Mouse (Mus musculus) common myeloid progenitor, adult 5-6 weeks (primary cell): ENCODE measurements around the gene Mid1ip1. TPM values are rescaled to one million over a fixed set of nuclear protein-coding genes. Genes with fewer than 3 reads are reported as not detected.

Experiments
- ATAC-seq: replicated peaks from 2 replicates; pipeline ENCODE4 v1.8.0; 2016; ENCODE audit warnings: low read depth, mild to moderate bottlenecking, moderate TSS enrichment, inconsistent platforms; ENCODE audit not compliant: poor library complexity, severe bottlenecking
- total RNA-seq: library from RNA; stranded (forward); fragments of 200-1000, 187-1606 nt; gene quantifications from 2 replicates; pipeline ENCODE4 v1.2.3, GENCODE M21; 2017

Mid1ip1 gene
- total RNA-seq, result 42.1 and 45.8 TPM in 2 replicates

- peak; percentile 65 for ATAC-seq
Observed at GRCm38 (mm10) chrX:10714696-10715140, at the start of gene Mid1ip1. Gene Mid1ip1 (plus strand): TSS chrX:10715013.

GRCm38 (mm10) chrX:10694455-10695180 lies 20.2 kb upstream of the Mid1ip1 start:
- no peak for ATAC-seq

GRCm38 (mm10) chrX:10706728-10707127 lies 8.1 kb upstream of the Mid1ip1 start:
- no peak for ATAC-seq

GRCm38 (mm10) chrX:10713839-10714637 lies 775 bp upstream of the Mid1ip1 start:
- no peak for ATAC-seq

GRCm38 (mm10) chrX:10716917-10717763 lies 2.3 kb downstream of the Mid1ip1 start:
- ATAC-seq, result peak; percentile 67

DNA sequence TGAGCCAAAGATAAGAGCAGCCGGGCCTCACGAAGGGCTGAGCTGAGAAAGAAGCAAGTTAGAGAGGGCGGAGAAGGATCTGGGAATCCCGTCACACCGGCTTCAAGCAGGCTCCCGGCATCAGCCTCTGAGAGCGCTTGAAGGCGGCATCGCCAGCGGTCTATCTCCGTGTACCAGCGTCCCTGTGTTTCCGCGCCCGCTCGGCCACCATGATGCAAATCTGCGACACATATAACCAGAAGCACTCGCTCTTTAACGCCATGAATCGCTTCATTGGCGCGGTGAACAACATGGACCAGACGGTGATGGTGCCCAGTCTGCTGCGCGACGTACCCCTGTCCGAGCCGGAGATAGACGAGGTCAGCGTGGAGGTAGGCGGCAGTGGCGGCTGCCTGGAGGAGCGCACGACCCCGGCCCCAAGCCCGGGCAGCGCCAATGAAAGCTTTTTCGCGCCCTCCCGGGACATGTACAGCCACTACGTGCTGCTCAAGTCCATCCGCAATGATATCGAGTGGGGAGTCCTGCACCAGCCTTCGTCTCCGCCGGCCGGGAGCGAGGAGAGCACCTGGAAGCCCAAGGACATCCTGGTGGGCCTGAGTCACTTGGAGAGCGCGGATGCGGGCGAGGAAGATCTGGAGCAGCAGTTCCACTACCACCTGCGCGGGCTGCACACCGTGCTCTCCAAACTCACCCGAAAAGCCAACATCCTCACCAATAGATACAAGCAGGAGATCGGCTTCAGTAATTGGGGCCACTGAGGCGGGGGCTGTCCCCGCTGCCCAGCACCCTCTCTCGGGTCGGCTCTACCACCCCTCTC lies 3.4 kb downstream of the Mid1ip1 start:
- ATAC-seq, result no peak

DNA sequence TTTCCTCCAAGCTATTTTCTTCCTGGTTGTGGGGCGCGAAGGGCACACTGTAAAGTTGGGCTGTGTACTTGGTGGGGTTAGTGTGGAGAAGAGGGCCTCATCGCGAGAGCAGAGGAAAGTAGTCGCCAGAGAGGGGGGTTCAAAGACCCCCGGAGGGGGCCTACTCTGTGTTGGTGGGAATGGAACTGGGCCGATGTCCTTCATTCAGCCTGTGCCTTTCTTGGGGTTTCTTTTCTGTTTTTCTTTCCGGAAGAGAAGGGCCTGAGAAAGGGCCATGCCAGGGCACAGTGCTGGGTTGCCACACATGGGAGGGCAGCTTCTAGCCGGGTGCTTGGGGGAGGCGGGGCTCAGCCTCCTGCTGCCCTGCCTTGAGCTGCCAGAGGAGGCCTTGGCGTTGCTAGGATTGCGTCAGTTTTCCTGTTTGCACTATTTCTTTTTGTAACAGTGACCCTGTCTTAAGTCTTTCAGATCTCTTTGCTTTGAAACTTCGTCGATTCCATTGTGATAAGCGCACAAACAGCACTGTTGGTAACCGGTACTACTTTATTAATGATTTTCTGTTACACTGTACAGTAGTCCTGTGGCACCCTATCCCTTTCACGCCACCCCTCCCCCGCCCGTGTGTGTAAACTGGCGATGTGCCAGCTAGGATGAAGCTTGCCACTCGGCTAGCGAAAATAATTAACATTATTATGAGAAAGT lies 4.2 kb downstream of the Mid1ip1 start:
- ATAC-seq, result peak; percentile 64

- no peak for ATAC-seq
Observed at GRCm38 (mm10) chrX:10720391-10720790, 5.6 kb downstream of the Mid1ip1 start.

DNA sequence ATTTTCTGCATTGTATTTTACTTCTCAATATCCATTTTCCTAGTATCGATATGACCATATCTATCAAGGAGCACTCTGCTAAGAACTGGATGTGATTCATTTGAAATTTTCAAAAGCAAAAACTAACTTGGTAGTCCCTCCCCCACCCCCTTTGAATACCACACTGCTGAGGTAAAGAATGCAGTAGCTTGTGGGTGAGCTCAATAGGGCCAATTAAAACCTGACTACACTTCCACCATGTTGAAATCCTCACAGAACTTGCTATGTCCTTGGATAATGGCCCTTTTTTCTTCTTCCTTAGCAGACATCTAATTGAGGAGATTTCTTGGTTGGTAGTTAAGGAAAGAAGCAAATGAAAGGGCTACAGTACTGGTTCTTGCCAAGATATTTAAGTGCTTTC lies 9.8 kb downstream of the Mid1ip1 start:
- ATAC-seq, result no peak

DNA sequence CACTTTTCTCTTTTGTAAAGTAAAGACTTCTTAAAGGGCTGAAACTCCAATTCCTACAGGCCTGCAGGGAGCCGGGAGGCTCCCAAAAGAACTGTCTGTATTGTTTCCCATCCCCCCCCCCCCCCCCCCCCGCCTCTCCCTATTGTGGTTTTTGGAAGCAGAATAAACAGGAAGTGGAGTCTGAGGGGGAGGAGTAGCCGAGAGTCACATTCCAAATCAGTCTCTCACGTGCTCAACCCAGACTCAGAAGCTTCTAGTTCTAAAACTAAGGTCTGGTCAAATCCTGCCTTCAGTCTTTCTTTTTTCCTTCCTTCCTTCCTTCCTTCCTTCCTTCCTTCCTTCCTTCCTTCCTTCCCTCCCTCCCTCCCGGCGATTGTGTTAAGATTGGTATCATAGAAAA lies 14.7 kb downstream of the Mid1ip1 start:
- no peak for ATAC-seq

DNA sequence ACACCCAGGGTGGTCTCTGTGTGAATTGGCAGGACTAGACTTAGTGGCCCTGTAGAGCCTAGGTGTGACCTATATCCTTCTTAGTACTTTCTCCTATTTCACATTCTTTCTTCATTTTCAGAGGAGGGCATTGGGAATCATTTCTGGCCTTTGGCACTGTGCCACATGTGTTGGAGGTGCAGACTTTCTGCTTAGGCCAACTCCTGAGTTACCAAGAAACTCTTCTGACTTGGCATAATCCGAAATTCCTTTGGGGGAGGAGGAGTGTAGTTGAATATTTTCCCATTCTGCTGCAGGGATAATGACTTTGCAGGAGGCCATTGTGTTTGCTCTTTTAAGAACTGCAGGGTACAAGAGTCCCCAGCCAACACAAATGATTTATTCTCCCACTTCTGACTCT lies 19.6 kb downstream of the Mid1ip1 start:
- no peak for ATAC-seq

- no peak for ATAC-seq
Observed at GRCm38 (mm10) chrX:10734874-10735273, 20.1 kb downstream of the Mid1ip1 start.

- ATAC-seq, result no peak
Observed at GRCm38 (mm10) chrX:10758866-10759265, 44.1 kb downstream of the Mid1ip1 start.

DNA sequence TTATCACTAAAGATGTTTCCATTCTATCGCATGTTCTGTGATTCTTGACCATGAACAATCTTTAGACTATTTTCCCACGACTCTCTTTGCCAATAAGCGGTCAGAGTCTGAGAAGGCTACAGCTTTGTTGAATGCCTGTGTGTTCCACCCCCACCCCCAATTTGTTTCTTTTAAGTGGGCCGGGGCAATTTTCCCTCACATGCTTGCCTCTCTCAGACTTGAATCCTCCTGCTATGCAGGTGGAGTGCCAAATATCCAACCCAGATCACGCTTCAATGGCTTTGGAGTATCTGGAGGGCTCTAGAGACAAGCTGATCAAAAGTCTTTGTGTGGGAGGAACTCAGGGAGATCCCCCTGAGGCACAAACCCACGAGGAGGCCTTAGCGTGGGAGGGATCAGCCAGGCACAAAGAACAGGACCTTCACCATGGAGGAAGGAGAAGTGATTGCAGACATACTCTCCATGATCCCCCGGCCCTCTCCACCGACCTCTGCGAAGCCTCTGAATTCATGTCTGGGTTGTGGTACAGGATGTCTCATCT lies 48.7 kb downstream of the Mid1ip1 start:
- no peak for ATAC-seq

Other genes with a start within 250 kb of the Mid1ip1 start
- not detected in 2 replicates for gene Tspan7, start 229.9 kb upstream of the Mid1ip1 start, total RNA-seq